Mouse (Mus musculus) intestine, embryonic 16.5 days (tissue): Measurements from ENCODE around the gene Stk4. TPM values are rescaled to one million over a fixed set of nuclear protein-coding genes. Genes with fewer than 3 reads are reported as not detected.
"Not testable (repeated sequence)": the region's sequence is repeated elsewhere in the genome, so short reads cannot be mapped to it uniquely, and the experiment has no call there.

ENCODE experiments used
- ATAC-seq: fragments of 200-750 bp; cut with Nextera tagmentation; 2 replicates; pipeline ENCODE4 v1.8.0; 2017; ENCODE audit warnings: moderate TSS enrichment, moderate library complexity
- H3K27ac ChIP-seq: fragments of 300-500 bp; sonication (generic); 2 replicates; pipeline ENCODE4 v1.5.1; 2014; ENCODE audit warnings: mild to moderate bottlenecking, low read length
- H3K27me3 ChIP-seq: fragments of 300-500 bp; sonication (generic); replicated peaks from 2 replicates; pipeline ENCODE4 v1.6.1; 2014; ENCODE audit warnings: low read length, control low read depth, mixed read lengths; ENCODE audit not compliant: control insufficient read depth, insufficient read depth
- H3K36me3 ChIP-seq: fragments of 300-500 bp; sonication (generic); 2 replicates; pipeline ENCODE4 v1.6.1; 2014; ENCODE audit warnings: low read length, control low read depth; ENCODE audit not compliant: control insufficient read depth, insufficient read depth
- H3K4me1 ChIP-seq: fragments of 300-500 bp; sonication (generic); 2 replicates; pipeline ENCODE4 v1.6.1; 2014; ENCODE audit warnings: low read length, control low read depth, mixed read lengths; ENCODE audit not compliant: control insufficient read depth, insufficient read depth
- H3K4me2 ChIP-seq: fragments of 300-500 bp; sonication (generic); 2 replicates; pipeline ENCODE4 v1.6.1; 2014; ENCODE audit warnings: low read depth, low read length, control low read depth
- H3K4me3 ChIP-seq: fragments of 300-500 bp; sonication (generic); 2 replicates; pipeline ENCODE4 v1.5.1; 2014; ENCODE audit warnings: mild to moderate bottlenecking, low read length
- H3K9ac ChIP-seq: fragments of 300-500 bp; sonication (generic); 2 replicates; pipeline ENCODE4 v1.6.1; 2014; ENCODE audit warnings: low read depth, low read length
- H3K9me3 ChIP-seq: fragments of 300-500 bp; sonication (generic); 2 replicates; pipeline ENCODE4 v1.6.1; 2016; ENCODE audit warnings: low read length, control low read depth; ENCODE audit not compliant: control insufficient read depth
- WGBS: fragments of 180-500 bp; shearing (Covaris S2); extraction: QIAGEN DNeasy Blood & Tissue Kit; methylation state at CpG from one replicate; pipeline ENCODE4 v1.1.7; 2014; 5-methylcytosine and 5-hydroxymethylcytosine counted together
- polyA plus RNA-seq: library from polyadenylated mRNA; unstranded; fragments of >200 nt; fragmentation: Nextera tagmentation; extraction: Ambion mirVana; gene quantifications from 2 replicates; pipeline ENCODE4 v1.2.1, GENCODE M21; 2015

The Stk4 gene
- polyA plus RNA-seq, 1 experiment from 2014 or later, result 18.1 TPM

DNA sequence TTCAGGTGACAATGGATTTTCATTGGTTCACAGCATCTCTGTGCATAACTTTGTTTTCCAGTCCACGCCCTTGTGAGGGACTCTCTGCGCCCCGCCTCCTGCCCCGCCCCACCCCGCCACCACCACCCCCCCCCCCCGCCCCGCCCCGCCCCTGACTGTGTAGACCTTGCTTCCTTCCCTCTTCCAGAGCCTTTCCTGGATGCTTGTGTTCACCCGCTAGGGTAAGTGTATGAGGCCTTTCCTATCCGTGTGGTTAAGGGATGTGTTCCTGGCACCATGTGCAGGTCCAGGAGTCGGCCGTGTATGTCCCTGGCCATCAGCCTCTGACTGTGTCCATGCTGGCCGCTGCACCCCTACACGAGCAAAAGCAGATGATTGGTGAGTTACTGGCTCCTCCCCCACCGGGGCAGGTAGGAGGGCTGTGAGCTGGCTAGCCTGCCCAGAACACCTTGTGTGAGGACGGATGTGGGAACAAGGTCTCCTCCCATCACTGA lies 22.9 kb upstream of the Stk4 start:
- H3K9me3 ChIP-seq, result no peaks in the 10 kb centered on the region
- H3K27ac ChIP-seq, result no peak overlapping the region
- H3K4me1 ChIP-seq, result no peaks in the 10 kb centered on the region
- H3K27me3 ChIP-seq, result no peaks in the 10 kb centered on the region
- H3K4me2 ChIP-seq, result peak overlapping the region; percentile 60
- peak; percentile 94 for ATAC-seq
- peak overlapping the region; percentile 46 for H3K4me3 ChIP-seq
- 3% methylated on average over 15 of the region's 16 CpGs for WGBS
- no peaks in the 10 kb centered on the region for H3K36me3 ChIP-seq
- H3K9ac ChIP-seq, result no peak overlapping the region

DNA sequence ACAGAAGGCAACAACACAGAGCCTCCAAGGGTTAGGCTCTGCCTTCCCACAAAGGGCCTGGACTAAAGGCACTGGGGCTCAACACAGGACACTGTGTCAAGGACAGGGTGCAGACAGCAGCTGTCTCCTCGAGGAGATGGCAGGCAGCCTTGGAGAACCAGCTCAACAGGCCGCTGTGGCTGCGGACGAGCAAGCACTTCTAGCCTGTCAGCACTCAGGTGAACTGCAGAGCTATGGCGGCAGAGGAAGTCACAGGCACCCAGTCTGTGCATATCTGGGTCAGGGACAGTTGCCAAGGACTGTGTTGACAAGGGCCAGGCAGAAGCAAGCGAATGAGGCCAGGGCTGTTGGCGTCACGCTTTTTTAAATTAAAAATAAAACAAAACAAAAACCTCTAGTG lies 16.4 kb upstream of the Stk4 start:
- H3K4me1 ChIP-seq, result no peaks in the 10 kb centered on the region
- H3K36me3 ChIP-seq, result peaks cover 16% of the 10 kb centered on the region
- H3K27ac ChIP-seq, result no peak overlapping the region
- H3K9me3 ChIP-seq, result no peaks in the 10 kb centered on the region
- H3K9ac ChIP-seq, result no peak overlapping the region
- ATAC-seq, result no peak
- 87% methylated on average over 8 of the region's 8 CpGs for WGBS
- no peak overlapping the region for H3K4me2 ChIP-seq
- H3K27me3 ChIP-seq, result no peaks in the 10 kb centered on the region
- H3K4me3 ChIP-seq, result no peak overlapping the region

DNA sequence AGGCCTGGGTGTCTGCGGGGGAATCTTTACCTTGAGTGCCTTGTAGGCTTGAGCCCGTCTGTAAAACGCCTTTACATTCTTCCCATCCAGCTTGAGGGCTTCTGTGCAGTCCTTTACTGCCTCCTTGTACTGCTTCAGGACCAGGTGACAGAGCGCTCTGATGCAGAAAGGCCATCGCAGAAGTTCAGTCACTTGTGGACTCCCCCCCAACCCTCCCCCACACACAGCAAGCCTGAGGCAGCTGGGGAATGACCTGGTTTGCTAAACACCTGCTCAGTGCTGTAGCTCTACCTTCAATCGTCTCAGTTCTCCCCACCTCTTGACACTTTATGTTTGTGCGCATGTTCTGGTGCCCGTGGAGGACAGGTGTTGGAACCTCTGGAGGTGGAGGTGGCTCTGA lies 15.5 kb upstream of the Stk4 start:
- no peak overlapping the region for H3K4me3 ChIP-seq
- H3K4me2 ChIP-seq, result no peak overlapping the region
- WGBS, result 89% methylated on average over 8 of the region's 8 CpGs
- H3K36me3 ChIP-seq, result peaks cover 21% of the 10 kb centered on the region
- H3K27me3 ChIP-seq, result no peaks in the 10 kb centered on the region
- ATAC-seq, result no peak
- H3K9me3 ChIP-seq, result no peaks in the 10 kb centered on the region
- H3K27ac ChIP-seq, result no peak overlapping the region
- no peak overlapping the region for H3K9ac ChIP-seq
- H3K4me1 ChIP-seq, result no peaks in the 10 kb centered on the region

DNA sequence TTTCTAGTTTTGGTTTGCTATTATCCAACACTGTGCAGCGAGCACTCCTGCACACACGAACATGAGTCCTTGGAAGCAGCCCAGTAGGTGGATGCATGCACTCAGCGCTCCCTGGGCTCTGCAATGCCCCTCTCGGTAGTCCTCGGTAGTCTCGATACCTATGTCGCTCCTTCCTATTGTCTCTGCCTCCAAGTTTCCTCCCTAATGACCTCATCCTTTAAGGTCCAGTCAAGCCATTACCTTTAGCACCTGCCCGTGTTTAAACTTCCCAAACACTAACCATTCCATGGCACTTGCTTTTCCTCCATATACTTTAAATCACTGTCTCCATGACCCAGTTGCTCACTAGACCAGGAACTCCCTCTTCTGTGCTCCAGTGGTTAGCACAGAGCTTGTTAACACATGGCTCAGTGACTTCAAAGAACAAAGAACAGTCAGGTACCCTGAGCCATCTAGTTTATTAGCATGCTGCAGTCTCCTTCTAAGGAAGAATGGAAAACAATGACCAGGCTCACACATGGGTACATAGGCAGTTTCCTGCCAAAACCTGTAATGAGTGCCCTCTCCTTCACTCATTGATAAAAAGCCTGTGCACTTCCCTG lies 10.4 kb upstream of the Stk4 start:
- Histone ChIP-seq H3K9me3 (no peaks in the 10 kb centered on the region), H3K4me1 (no peaks in the 10 kb centered on the region), H3K36me3 (peaks cover 35% of the 10 kb centered on the region), H3K9ac (no peak overlapping the region), H3K4me2 (no peak overlapping the region), H3K4me3 (no peak overlapping the region), H3K27ac (no peak overlapping the region), H3K27me3 (no peaks in the 10 kb centered on the region)
- WGBS, result 91% methylated on average over 8 of the region's 8 CpGs
- no peak for ATAC-seq

DNA sequence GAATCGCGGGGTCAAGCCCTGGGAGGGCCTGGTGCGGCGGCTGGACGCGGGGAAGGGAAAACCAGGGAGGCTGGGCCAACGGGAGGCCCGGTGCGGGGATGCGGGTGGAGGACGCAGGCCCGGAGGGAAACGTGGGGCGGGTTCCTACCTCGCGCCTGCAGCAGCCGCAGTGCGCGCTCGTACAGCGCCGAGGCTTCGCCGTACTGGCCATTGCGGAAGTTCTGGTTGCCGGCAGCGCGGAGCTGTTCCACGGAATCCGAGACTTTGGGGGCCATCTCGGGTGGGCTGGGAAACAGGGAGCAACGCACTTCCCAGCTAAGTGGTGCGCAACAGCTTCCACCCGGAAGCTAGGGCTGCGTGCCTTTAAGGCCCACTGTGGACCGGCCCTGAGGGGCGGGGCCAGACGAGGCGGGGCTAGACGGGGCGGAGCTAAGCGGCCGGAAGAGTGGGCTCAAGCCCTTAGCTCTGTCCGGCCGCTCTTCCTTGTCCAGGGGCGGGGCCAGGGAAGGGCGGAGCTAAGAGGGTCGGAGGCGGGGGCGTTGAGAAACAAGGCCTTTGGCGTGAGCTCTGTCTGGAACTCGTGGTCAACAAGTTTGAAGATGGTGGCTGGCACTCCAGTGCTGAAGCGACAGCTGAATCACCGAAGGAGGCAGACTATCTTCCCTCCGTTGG lies 779 bp downstream of the Stk4 start, which contains the start of gene Tomm34:
Gene Tomm34 (minus strand): TSS at position 405 of the 672 bp plus-strand sequence.
- under 1% methylated on average over 55 of the region's 55 CpGs for WGBS

DNA sequence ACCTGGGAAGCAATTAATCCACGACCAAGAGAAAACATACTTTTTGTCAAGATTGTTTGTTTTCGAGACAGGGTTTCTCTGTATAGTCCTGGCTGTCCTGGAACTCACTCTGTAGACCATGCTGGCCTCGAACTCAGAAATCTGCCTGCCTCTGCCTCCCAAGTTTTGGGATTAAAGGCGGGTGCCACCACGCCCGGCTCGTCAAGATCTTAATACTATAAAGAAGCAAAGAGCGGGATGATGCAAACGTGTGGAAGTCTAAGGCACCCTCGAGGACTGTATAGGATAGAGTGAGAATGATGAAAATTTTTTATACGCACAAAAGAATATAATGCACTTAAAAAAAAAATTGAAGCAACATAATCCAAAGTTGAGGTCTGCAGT lies 1.3 kb downstream of the Stk4 start:
- H3K4me3 ChIP-seq, result peak overlapping the region; percentile 87; the same call in 1 of the 2 replicates
- 77% methylated on average over 11 of the region's 11 CpGs for WGBS
- H3K4me2 ChIP-seq, result peak overlapping the region; percentile 68; the same call in 1 of the 2 replicates
- not testable (repeated sequence) for H3K27me3 ChIP-seq, H3K36me3 ChIP-seq, H3K27ac ChIP-seq, H3K9ac ChIP-seq, H3K9me3 ChIP-seq, ATAC-seq
- peaks cover 23% of the 10 kb centered on the region for H3K4me1 ChIP-seq

More for the DNA sequence above, 779 bp downstream of the Stk4 start, which contains the start of gene Tomm34:
- Histone ChIP-seq H3K4me3 (peak within 1 kb of the TSS; percentile 87), H3K4me1 (peaks cover 23% of the 10 kb centered on the region), H3K9ac (peak within 1 kb of the TSS; percentile 84), H3K4me2 (peak within 1 kb of the TSS; percentile 68), H3K36me3 (no peaks in the 10 kb centered on the region), H3K27ac (peak within 1 kb of the TSS; percentile 80), H3K27me3 (no peaks in the 10 kb centered on the region), H3K9me3 (no peaks in the 10 kb centered on the region)
- ATAC-seq, result peak; percentile 96

DNA sequence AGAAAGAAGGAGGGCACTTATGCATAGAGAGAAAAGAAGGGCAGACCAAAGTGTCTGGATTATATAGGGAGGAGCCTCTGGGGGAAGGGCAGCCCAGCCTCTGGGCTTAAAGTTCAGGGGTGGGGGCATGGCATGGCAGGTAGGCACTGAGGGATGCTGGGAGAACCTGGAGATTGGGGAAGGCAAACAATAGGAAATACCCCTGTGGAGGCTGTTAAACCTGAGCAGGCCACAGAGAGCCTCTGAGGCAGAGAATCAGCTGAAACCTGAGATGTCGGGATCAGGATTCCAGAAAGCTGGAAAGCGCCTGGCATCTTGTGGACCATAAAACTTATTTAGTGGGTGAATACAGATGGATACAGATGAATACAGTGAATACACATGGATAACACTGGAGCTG lies 2.0 kb downstream of the Stk4 start:
- no peak overlapping the region for H3K4me3 ChIP-seq
- WGBS, result 79% methylated on average over 2 of the region's 2 CpGs
- no peak overlapping the region for H3K9ac ChIP-seq
- peaks cover 23% of the 10 kb centered on the region for H3K4me1 ChIP-seq
- H3K9me3 ChIP-seq, result no peaks in the 10 kb centered on the region
- ATAC-seq, result no peak
- no peaks in the 10 kb centered on the region for H3K27me3 ChIP-seq
- H3K27ac ChIP-seq, result no peak overlapping the region
- H3K36me3 ChIP-seq, result 0 out of 2 replicates have a peak, but pooled peaks cover 2% of the 10 kb centered on the region
- H3K4me2 ChIP-seq, result no peak overlapping the region

DNA sequence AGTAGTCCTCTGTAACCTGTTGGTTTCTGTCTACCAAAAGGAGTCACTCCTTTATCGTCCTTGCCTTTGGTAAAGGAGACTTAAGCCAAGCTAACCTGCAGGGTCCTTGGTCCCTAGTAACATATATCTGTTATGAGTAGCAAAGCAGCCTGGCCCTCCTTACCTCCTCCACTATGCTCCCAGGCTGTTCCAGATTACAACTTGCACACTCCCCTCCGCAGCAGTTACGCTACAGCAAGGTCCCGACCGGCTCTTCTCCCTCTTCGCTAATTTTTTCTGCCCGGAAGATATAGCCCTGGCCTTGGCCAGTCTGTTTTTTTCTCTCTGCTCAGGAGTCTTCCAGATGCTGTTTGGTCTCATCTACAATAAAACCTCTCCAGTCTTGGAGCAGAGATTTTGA lies 3.0 kb downstream of the Stk4 start:
- 0 out of 2 replicates have a peak, but pooled peaks cover 2% of the 10 kb centered on the region for H3K36me3 ChIP-seq
- no peak overlapping the region for H3K4me2 ChIP-seq
- H3K27me3 ChIP-seq, result no peaks in the 10 kb centered on the region
- peaks cover 23% of the 10 kb centered on the region for H3K4me1 ChIP-seq
- H3K27ac ChIP-seq, result no peak overlapping the region
- no peak overlapping the region for H3K9ac ChIP-seq
- 79% methylated on average over 7 of the region's 7 CpGs for WGBS
- ATAC-seq, result no peak
- no peaks in the 10 kb centered on the region for H3K9me3 ChIP-seq
- no peak overlapping the region for H3K4me3 ChIP-seq

DNA sequence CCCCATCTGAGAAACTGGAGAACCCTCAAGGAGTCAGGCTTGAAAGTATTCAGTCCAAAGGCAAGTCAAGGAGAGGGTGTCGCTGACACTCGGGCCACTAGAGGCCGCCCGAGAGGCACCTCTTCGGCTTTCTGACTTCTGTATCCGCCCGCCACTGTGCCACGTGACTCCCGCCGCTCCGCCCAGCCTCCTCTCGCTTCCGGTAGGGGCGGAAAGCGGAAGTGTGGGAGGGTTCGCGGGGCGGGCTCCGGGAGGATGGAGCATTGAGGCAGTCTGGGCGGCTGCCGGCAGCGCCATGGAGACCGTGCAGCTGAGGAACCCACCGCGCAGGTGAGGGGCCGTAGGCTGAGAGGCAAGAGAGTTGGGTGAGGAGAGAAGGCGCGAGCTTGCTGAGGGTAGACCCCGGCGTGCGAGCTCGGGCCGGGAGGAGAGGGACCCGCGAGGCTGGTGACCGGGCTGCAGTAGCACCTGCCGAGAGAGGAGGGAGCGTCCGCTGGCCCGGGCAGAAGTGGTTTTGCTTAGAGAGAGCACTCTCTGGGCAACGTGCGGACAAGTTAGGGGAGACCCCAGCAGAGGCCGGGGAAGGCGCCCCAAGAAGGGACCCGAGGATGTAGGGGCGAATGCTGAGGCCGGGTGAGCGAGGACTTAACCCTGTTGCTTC lies 3.9 kb downstream of the Stk4 start:
- Histone ChIP-seq H3K27me3 (no peaks in the 10 kb centered on the region), H3K9me3 (no peaks in the 10 kb centered on the region), H3K4me1 (peaks cover 18% of the 10 kb centered on the region), H3K9ac (peak overlapping the region; percentile 86), H3K36me3 (0 out of 2 replicates have a peak, but pooled peaks cover 2% of the 10 kb centered on the region), H3K4me3 (peak overlapping the region; percentile 95), H3K27ac (peak overlapping the region; percentile 65), H3K4me2 (peak overlapping the region; percentile 88)
- under 1% methylated on average over 47 of the region's 48 CpGs for WGBS
- peak; percentile 84 for ATAC-seq
